Mouse (Mus musculus): ENCODE data around the gene Olfr1265.

The Olfr1265 gene

DNA sequence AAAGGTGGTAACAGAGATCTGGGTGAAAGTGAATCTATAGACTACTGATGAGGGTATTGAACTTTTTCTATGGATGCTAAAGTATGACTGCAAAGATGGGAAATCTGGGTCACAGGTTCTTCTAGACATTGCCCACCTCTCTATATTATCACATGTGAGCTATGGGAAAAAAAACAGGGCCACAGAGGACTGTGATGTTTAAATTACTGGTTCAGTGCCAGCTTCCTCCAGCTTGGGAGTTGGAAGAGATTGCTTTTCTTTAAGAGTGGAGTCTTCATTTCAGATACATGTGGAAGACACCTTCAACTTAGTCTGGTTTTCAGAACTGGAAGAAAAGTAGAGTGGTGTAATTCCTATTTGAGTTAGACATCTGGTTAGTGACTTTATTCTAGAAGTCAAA is at the start of gene Olfr1265:
Gene Olfr1265 (plus strand): TSS at position 301 of the 400 bp plus-strand sequence.
- no peak for DNase-seq (ENCODE audit: inconsistent ontology term)

DNA sequence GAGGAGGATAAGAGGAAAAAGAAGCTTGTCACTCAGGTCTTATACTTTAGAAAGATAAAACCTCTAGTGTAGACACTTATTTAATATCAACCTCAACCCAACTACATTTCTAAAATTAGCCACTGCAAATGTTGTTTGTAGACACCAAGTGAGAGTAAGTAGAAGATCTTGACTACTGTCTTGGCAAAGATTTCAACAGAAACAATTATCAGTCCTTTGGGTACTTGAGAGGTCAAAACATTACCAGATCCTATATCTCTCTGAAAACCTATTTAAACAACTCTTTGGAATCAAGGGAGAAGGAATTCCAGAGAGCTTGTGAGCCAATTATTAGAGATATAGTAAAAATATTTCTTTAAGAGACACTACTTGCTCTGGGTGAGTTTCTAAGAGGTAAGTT is 44.2 kb upstream of the Olfr1265 start, which contains the start of gene Olfr1261:
Gene Olfr1261 (plus strand): TSS at position 301 of the 400 bp plus-strand sequence.
- no peak for DNase-seq (ENCODE audit: inconsistent ontology term)

DNA sequence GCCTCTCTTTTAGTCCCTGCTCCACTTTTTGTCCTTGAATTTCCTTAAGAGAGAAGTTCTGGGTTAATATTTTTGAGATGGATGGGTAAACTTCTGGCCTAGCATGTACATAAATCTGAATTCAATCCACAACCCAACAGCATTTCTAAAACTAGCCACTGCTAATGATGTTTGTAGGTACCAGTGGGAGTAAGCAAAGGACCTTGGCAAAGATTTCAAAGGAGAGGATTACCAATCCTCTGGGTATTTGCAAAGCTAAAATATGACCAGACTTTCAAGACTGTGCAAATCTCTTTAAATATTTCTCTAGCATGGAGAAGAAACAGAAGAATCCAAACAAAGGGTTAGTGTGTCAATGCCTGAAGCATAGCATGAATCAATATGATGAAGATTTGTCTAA is 35.3 kb upstream of the Olfr1265 start, which contains the start of gene Olfr1262:
Gene Olfr1262 (plus strand): TSS at position 301 of the 400 bp plus-strand sequence.
- DNase-seq (ENCODE audit: inconsistent ontology term), result no peak

DNA sequence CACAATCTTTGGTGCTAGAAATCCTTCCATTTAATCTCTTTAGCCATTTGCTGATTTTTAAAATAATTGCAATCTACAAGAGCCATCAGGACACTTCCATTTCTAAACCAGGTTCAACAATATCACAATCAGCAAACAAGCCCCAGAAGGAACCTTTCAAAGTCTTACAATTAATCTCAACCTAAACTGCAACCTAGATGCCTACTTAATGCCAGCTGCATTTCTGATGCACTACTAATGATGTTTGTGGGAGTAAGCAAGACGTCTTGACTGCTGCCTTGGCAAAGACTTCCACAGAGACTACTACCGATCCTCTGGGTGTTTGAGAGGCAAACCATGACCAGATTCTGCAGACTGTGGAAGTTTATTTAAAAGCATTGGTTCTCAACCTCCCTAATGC is 23.3 kb upstream of the Olfr1265 start, which contains the start of gene Olfr1263:
Gene Olfr1263 (plus strand): TSS at position 301 of the 400 bp plus-strand sequence.
- no peak for DNase-seq (ENCODE audit: inconsistent ontology term)

DNA sequence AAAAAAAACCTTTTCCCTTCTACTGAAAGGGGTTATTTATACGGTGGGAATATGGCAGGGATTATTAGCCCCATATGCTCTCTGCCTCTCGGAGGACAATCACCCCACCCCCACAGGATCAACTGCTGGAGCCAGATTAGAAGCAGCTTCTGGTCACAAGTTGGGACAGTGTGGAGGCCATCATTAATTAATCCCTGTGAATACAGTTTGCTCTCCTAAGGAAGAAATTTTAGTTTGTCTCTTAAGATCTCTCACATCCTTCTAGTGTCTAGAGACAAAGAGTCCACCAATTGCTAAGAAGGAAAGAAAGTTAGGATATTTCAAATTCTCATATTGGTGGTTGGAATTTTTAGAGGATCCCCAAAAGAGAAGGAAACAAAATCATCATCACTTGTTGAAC is 9.7 kb upstream of the Olfr1265 start, which contains the start of gene Olfr1264:
Gene Olfr1264 (minus strand): TSS at position 101 of the 400 bp plus-strand sequence.
- no peak for DNase-seq (ENCODE audit: inconsistent ontology term)

DNA sequence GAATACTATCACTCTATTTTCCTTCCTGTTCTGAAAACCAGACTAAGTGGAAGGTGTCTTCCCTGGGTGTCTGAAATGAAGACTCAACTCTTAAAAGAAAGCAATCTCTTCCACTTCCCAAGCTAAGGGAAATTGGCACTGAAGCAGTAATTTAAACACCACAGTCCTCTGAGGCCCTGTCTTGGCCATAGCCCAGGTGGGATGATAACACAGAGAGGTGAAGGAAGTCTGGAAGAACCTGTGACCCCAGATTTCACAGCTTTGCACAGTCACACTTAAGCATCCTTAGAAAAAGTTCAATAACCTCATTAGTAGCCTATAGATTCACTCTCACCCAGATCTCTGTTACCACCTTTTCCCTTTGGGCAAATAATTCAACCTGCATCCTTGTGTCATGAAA is 28.4 kb downstream of the Olfr1265 start, which contains the start of gene Olfr140:
Gene Olfr140 (minus strand): TSS at position 101 of the 400 bp plus-strand sequence.
- DNase-seq (ENCODE audit: inconsistent ontology term), result no peak

DNA sequence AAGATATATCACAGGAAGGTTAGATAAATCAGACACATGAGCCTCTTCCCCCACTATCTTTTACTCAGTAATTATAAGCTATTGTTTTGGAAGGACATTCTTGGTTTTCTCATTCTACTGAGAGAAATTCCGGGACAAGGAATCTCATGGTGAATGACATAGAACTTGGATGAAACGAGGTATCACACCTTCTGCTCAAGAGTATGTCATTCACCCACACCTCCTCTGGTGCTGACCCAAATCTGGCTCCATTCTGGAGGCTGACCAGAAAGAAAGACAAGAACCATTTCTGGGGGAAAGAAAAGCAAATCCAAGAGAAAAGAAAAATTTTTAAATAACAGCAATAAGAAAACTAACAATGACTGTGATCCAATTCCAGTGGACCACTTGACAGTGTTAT is 34.9 kb downstream of the Olfr1265 start:
- DNase-seq (ENCODE audit: inconsistent ontology term), result no peak
